Mouse (Mus musculus): Measurements from ENCODE around the gene Rtp4. TPM values are rescaled to one million over a fixed set of nuclear protein-coding genes. Genes with fewer than 3 reads are reported as not detected.

The Rtp4 gene
- polyA plus RNA-seq, 1 experiment from 2014 or later, result 9.6 TPM

DNA sequence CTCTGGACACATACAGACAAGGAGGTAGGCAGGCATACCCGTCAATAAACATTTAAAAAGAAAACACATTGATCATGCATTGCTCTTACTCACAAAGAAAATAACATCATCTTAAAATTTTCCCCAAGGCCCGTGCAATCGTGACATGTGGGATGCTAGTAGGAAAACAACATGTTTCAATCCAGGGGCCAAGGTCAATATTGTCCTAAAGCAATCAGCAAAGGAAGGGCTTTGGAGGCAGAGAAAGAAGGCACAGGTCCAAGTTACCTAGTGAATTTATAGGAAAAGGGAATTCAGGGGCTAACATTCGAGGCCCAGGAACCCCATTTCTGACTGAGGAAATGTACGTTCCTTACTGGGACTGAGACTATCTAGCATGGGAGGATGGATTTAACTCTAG, 2.9 kb upstream of the Rtp4 start:
- no peak overlapping the region for H3K27ac ChIP-seq
- 84% methylated on average over 5 of the region's 5 CpGs for WGBS
- no peaks in the 10 kb centered on the region for H3K27me3 ChIP-seq (replicated peaks)
- no peak for ATAC-seq
- peaks cover 11% of the 10 kb centered on the region; the same call in 1 of the 2 replicates for H3K4me1 ChIP-seq (replicated peaks)
- no peak overlapping the region for H3K4me3 ChIP-seq (replicated peaks)
- H3K9me3 ChIP-seq, result no peaks in the 10 kb centered on the region
- no peak overlapping the region for H3K9ac ChIP-seq
- no peaks in the 10 kb centered on the region for H3K36me3 ChIP-seq
- H3K4me2 ChIP-seq (replicated peaks), result no peak overlapping the region

DNA sequence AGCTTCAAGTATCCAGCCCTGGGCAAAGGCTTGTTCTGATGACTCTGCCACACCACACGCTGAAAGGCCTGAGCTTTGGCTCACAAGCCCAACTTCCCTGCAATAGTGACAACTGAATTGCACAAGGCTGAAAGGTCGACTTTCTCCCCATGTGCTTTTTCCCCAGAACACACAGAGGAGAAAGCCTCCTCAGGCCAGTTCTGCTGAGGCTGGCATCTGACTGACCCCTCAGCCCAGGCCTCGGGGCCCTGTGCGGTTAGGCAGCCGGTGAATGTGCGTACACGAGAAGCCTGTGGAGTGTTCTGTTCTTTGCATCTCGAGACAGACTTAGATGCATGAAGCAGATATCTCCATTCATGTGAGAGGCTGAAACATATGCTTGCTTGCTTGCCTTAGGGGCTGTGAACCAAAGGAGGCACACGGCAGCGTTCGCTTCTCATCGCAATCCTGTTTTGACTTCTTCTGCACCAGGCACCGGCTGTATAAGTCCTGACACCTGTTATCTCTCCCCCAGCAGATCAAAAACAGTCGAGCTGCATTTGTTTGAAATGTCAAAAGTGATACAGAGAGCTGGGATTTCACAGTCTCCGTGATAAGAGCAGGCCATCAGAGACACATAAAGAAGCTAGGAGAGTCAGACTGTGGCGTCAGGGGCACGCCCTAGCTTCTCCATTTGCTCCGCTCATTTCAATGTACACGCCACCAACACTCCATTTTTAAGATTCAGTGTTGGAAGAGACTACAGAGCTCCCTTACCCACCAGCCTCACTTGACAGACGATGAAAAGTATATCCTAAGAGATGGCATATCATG, 2.1 kb upstream of the Rtp4 start:
- no peak overlapping the region for H3K4me2 ChIP-seq (replicated peaks)
- no peak overlapping the region for H3K27ac ChIP-seq
- WGBS, result 55% methylated on average over 20 of the region's 20 CpGs
- no peak overlapping the region for H3K4me3 ChIP-seq (replicated peaks)
- H3K4me1 ChIP-seq (replicated peaks), result peaks cover 13% of the 10 kb centered on the region; the same call in 1 of the 2 replicates
- H3K9ac ChIP-seq, result no peak overlapping the region
- no peaks in the 10 kb centered on the region for H3K36me3 ChIP-seq
- ATAC-seq, result no peak
- H3K9me3 ChIP-seq, result no peaks in the 10 kb centered on the region
- H3K27me3 ChIP-seq (replicated peaks), result no peaks in the 10 kb centered on the region

DNA sequence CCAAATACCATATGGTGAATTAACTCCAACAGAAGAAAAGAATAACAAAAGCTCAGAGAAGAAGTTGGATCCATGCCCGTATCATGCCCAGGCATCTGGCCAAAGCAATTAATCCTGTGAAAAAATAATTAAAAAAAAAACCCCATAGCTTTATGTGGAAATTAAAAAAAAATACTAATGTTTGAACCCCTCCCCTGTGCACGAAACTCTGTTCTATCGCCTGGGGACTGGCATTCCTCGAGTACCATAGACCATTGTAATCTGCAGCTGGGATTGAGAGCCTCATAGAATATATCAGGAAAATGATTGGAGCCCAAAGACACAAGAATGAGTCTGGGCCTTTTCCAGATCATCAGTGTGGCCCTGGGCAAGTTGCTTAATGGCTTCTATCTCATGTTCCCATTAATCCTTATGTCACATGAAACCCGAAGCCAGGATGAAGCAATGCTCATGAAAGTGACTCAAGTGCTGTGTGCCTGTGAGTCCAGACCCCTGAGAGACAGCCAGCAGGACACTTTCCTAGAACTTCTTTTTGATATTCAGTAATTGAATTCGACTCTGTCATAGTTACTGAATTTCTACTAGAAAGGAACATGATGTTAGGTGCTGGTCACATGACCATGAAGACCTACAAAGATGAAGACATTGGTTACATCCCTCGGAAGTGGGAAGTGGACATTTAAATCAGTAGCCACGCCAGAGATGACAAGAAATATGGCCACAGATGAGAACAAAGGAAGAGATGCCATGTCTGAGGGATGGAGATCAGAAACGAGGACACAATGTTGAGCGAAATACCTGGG, 1.3 kb upstream of the Rtp4 start:
- Histone ChIP-seq H3K36me3 (no peaks in the 10 kb centered on the region), H3K4me1 (replicated peaks) (peaks cover 15% of the 10 kb centered on the region; the same call in 1 of the 2 replicates), H3K4me2 (replicated peaks) (no peak overlapping the region), H3K9me3 (no peaks in the 10 kb centered on the region), H3K27me3 (replicated peaks) (no peaks in the 10 kb centered on the region), H3K27ac (no peak overlapping the region), H3K9ac (no peak overlapping the region), H3K4me3 (replicated peaks) (no peak overlapping the region)
- WGBS, result 69% methylated on average over 10 of the region's 10 CpGs
- ATAC-seq, result no peak

DNA sequence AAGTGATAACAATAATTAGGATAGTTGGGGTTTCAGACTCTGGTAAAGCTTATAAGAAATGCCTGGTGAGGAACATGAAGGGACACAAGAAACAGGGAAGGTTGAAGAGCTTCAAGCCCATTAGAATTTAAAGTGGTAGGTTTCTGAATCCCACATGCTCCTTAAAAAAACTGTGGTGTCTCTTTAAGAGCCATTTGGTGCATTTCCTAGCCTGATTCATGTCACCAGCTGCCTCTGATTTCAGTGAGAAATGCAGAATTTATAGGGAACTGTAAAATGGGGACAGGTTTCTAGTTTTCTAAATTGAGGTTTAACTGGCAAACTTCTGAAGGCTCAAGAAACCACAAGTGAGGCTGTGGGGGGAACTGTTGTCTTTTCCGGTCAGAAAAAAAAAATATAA, 320 bp upstream of the Rtp4 start:
- no peaks in the 10 kb centered on the region for H3K27me3 ChIP-seq (replicated peaks)
- H3K36me3 ChIP-seq, result no peaks in the 10 kb centered on the region
- H3K9ac ChIP-seq, result no peak overlapping the region
- H3K4me3 ChIP-seq (replicated peaks), result peak overlapping the region; percentile 22; the same call in 1 of the 2 replicates
- peaks cover 15% of the 10 kb centered on the region; the same call in 1 of the 2 replicates for H3K4me1 ChIP-seq (replicated peaks)
- no peaks in the 10 kb centered on the region for H3K9me3 ChIP-seq
- no peak for ATAC-seq
- 3% methylated on average over 1 of the region's 1 CpGs for WGBS
- H3K27ac ChIP-seq, result no peak overlapping the region
- H3K4me2 ChIP-seq (replicated peaks), result peak overlapping the region; percentile 60

DNA sequence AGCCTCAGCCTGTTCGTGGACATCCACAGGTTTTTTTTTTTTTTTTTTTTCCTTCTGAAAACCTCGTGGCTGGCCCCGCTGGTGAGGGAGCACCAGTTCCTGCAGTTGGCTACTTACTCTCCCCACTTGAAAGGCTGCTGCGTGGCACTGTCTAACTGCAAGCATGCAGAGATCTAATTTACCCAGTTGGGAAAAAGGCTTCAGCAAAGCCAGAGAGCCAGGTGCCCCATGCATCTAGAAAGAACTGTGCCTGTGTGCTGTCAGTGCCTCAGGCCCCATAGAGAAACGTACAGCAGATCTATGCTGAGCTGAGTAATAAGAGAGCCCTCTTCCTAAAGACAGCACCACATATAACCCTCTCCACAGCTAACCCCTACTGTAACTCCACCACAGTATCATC, 1.0 kb downstream of the Rtp4 start:
- Histone ChIP-seq H3K27me3 (replicated peaks) (no peaks in the 10 kb centered on the region), H3K36me3 (no peaks in the 10 kb centered on the region), H3K4me2 (replicated peaks) (peak overlapping the region; percentile 60; the same call in 1 of the 2 replicates), H3K27ac (no peak overlapping the region), H3K4me1 (replicated peaks) (peaks cover 13% of the 10 kb centered on the region; the same call in 1 of the 2 replicates), H3K9ac (no peak overlapping the region), H3K4me3 (replicated peaks) (no peak overlapping the region), H3K9me3 (no peaks in the 10 kb centered on the region)
- ATAC-seq, result no peak
- WGBS, result 24% methylated on average over 5 of the region's 5 CpGs

DNA sequence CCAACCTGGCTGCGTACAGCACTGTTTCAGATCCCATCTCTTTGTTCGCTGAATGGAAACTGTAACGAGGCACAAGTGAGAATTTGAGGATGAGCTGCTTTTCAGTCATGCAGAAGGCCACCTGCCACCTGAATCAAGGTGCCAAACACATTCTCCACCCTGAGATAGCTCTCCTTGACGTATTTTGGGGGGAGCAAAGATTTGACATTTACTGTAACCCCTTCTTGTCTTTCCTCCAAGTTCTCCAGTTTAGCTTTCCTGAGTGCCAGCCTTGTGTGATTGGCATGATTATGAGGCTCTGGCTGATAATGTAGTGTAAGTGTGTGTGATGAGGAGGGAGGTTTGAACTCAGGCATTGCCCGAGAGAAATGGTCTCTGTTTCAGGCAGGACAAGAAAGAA, 2.0 kb downstream of the Rtp4 start:
- Histone ChIP-seq H3K4me1 (replicated peaks) (peaks cover 10% of the 10 kb centered on the region; the same call in 1 of the 2 replicates), H3K4me2 (replicated peaks) (no peak overlapping the region), H3K9me3 (no peaks in the 10 kb centered on the region), H3K36me3 (no peaks in the 10 kb centered on the region), H3K4me3 (replicated peaks) (no peak overlapping the region), H3K9ac (no peak overlapping the region), H3K27ac (no peak overlapping the region), H3K27me3 (replicated peaks) (no peaks in the 10 kb centered on the region)
- ATAC-seq, result no peak
- 83% methylated on average over 5 of the region's 5 CpGs for WGBS

DNA sequence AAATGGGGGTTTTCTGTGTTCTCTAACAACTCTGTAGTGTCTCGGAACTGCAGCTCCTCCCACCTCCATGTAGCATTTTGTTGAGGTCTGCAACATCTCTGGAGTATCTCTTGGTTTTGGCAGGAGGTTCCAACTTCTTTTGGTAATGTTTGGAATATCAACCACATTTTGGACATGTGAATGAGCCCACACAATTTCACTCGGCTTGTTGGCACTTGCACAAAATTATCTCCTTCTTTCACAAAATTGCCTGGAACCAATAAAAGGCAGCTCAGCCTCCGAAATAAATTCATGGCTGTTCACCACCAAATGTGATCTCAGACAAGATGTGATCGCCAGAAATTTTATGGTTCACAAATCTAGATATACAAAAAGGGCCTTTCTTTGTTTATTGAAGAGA, 9.1 kb downstream of the Rtp4 start:
- no peaks in the 10 kb centered on the region for H3K27me3 ChIP-seq (replicated peaks)
- H3K4me3 ChIP-seq (replicated peaks), result no peak overlapping the region
- no peaks in the 10 kb centered on the region for H3K36me3 ChIP-seq
- WGBS, result 53% methylated on average over 4 of the region's 4 CpGs
- no peaks in the 10 kb centered on the region for H3K4me1 ChIP-seq (replicated peaks)
- no peak overlapping the region for H3K4me2 ChIP-seq (replicated peaks)
- ATAC-seq, result no peak
- no peak overlapping the region for H3K27ac ChIP-seq
- H3K9me3 ChIP-seq, result no peaks in the 10 kb centered on the region
- no peak overlapping the region for H3K9ac ChIP-seq

DNA sequence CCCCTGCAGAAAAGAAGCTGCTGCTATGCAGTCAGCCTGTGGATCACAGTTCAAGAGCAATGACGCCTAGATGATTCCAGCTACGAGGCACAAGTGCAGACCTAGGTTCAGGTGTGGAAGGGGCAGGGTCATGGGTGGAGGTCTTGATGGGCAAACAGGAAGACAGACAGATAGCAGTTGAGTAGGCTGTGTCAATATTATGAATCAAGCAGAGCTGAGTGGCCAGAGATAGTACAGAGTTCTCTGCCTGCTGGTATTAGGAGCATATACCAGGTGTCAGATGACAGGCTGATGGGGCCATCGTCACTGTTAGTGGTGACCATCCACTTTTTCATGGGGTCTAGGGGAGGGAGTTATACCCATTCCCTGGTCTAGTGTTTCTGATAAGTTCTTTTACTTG, 13.6 kb downstream of the Rtp4 start:
- Histone ChIP-seq H3K27me3 (replicated peaks) (no peaks in the 10 kb centered on the region), H3K4me1 (replicated peaks) (no peaks in the 10 kb centered on the region), H3K36me3 (no peaks in the 10 kb centered on the region), H3K4me3 (replicated peaks) (no peak overlapping the region), H3K27ac (no peak overlapping the region), H3K9ac (no peak overlapping the region), H3K4me2 (replicated peaks) (no peak overlapping the region), H3K9me3 (no peaks in the 10 kb centered on the region)
- no peak for ATAC-seq
- 63% methylated on average over 3 of the region's 3 CpGs for WGBS

DNA sequence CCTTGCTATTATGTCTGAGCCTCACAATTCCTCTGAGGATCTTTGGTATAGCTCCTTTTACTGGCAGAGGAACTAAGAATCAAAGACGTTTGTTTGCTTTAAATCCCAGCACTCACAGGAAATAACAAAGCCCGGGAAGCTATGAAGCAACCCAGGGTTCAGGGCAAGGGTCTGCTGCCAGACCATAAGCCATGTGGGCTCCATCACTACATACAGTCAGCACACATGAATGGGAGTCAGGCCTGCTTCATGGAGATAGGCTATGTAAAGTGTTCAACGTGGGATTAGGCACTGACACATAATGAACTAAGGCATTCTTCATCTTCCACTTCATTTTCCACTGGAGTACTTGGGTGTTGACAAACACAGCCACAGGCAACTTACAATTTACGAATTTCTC, 21.0 kb downstream of the Rtp4 start:
- 46% methylated on average over 4 of the region's 4 CpGs for WGBS
- H3K27ac ChIP-seq, result no peak overlapping the region
- no peak overlapping the region for H3K4me2 ChIP-seq (replicated peaks)
- H3K4me1 ChIP-seq (replicated peaks), result 0 out of 2 replicates have a peak, but pooled peaks cover 11% of the 10 kb centered on the region
- H3K36me3 ChIP-seq, result no peaks in the 10 kb centered on the region
- no peaks in the 10 kb centered on the region for H3K9me3 ChIP-seq
- H3K9ac ChIP-seq, result no peak overlapping the region
- H3K27me3 ChIP-seq (replicated peaks), result no peaks in the 10 kb centered on the region
- no peak for ATAC-seq
- no peak overlapping the region for H3K4me3 ChIP-seq (replicated peaks)

DNA sequence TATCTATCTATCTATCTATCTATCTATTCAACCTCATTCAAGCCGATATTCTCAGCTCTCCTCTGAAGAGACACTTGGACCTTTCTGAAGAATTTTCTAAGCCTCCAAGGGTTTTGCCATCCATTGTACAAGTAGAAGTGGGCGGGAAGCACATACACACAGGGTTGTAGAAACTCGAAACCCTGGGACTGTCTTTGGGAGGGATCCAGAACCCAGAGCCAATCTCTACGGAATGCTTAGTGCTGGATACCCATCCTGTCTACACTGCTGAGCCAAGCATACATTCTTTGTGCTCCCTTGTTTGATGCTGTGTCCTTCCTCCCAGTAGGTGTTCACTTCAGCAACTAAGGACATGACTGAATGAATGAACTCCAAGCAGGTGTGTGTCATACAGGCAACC, 22.8 kb downstream of the Rtp4 start:
- no peak for ATAC-seq
- H3K9ac ChIP-seq, result no peak overlapping the region
- WGBS, result 75% methylated on average over 4 of the region's 4 CpGs
- no peaks in the 10 kb centered on the region for H3K9me3 ChIP-seq
- no peak overlapping the region for H3K4me3 ChIP-seq (replicated peaks)
- 0 out of 2 replicates have a peak, but pooled peaks cover 11% of the 10 kb centered on the region for H3K4me1 ChIP-seq (replicated peaks)
- no peak overlapping the region for H3K27ac ChIP-seq
- no peaks in the 10 kb centered on the region for H3K27me3 ChIP-seq (replicated peaks)
- no peaks in the 10 kb centered on the region for H3K36me3 ChIP-seq
- H3K4me2 ChIP-seq (replicated peaks), result no peak overlapping the region

DNA sequence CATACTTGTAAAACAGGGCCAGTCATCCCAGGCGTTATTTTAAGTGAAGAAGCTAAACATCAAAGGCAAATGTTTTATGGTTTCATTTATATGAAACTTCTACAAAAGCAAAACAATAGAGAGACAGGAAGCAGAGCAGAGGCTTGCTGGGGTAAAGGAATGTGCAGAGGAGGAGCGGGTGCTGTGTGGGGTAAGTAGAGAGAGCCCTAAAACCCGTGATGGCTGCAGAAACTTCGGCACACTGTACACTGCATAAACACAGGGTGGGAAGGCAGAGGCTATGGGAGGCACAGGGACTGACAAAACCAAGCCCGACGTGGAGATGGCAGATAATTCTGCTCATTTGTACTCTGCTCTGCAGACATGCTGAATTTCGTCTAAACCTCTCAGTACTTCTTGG, 24.3 kb downstream of the Rtp4 start:
- Histone ChIP-seq H3K9ac (no peak overlapping the region), H3K27me3 (replicated peaks) (no peaks in the 10 kb centered on the region), H3K4me3 (replicated peaks) (no peak overlapping the region), H3K36me3 (no peaks in the 10 kb centered on the region), H3K4me2 (replicated peaks) (no peak overlapping the region), H3K4me1 (replicated peaks) (0 out of 2 replicates have a peak, but pooled peaks cover 11% of the 10 kb centered on the region), H3K9me3 (no peaks in the 10 kb centered on the region), H3K27ac (no peak overlapping the region)
- WGBS, result 28% methylated on average over 7 of the region's 7 CpGs
- ATAC-seq, result peak; percentile 56; the same call in 1 of the 2 replicates

DNA sequence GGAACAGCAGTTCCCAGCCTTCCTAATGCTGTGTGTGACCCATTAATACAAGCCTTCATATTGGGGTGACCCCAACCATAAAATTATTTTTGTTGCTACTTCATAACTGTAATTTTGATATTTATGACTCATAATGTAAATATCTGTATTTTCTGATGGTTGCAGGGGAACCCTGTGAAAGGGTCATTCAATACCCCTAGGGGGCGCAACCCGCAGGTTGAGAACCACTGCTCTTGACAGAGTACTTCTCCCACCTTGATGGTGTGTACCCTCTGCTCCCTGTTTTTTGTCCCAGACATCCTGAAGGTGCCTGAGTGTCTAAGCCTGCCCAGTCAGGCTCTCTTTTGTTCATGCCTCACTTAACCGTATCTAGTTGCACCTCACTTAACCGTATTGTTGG, 27.7 kb downstream of the Rtp4 start:
- no peaks in the 10 kb centered on the region for H3K27me3 ChIP-seq (replicated peaks)
- 0 out of 2 replicates have a peak, but pooled peaks cover 5% of the 10 kb centered on the region for H3K4me1 ChIP-seq (replicated peaks)
- no peak overlapping the region for H3K9ac ChIP-seq
- H3K4me2 ChIP-seq (replicated peaks), result no peak overlapping the region
- 89% methylated on average over 4 of the region's 4 CpGs for WGBS
- no peaks in the 10 kb centered on the region for H3K9me3 ChIP-seq
- H3K27ac ChIP-seq, result no peak overlapping the region
- ATAC-seq, result no peak
- H3K4me3 ChIP-seq (replicated peaks), result no peak overlapping the region
- no peaks in the 10 kb centered on the region for H3K36me3 ChIP-seq
